Mouse (Mus musculus) thymus, adult 2 months (tissue): ENCODE measurements around the gene Gm10959.

ENCODE experiments used
- CTCF ChIP-seq: fragments of 200-500 bp; IDR thresholded peaks from 2 replicates; pipeline ENCODE4 v1.5.1; 2012; ENCODE audit warnings: mild to moderate bottlenecking, control low read depth, low read length, moderate library complexity, borderline replicate concordance; ENCODE audit not compliant: control insufficient read depth, poor library complexity, insufficient read depth; ENCODE audit errors: extremely low read depth
- POLR2A ChIP-seq: fragments of 200-500 bp; IDR thresholded peaks from 2 replicates; pipeline ENCODE4 v1.6.1; 2012; ENCODE audit warnings: mild to moderate bottlenecking, low read length, control low read depth, moderate library complexity; ENCODE audit not compliant: control insufficient read depth, poor library complexity, insufficient read depth; ENCODE audit errors: extremely low read depth

- no peak for TF ChIP-seq POLR2A
- TF ChIP-seq CTCF, result no peak
These were observed 20.9 kb downstream of the Gm10959 start for GRCm38 (mm10) chr3:122898254-122898653.
